Mouse (Mus musculus): Measurements from ENCODE around the gene E130114P18Rik. TPM values are rescaled to one million over a fixed set of nuclear protein-coding genes. Genes with fewer than 3 reads are reported as not detected.

E130114P18Rik gene
- total RNA-seq, 2 experiments from 2014 or later = not detected

DNA sequence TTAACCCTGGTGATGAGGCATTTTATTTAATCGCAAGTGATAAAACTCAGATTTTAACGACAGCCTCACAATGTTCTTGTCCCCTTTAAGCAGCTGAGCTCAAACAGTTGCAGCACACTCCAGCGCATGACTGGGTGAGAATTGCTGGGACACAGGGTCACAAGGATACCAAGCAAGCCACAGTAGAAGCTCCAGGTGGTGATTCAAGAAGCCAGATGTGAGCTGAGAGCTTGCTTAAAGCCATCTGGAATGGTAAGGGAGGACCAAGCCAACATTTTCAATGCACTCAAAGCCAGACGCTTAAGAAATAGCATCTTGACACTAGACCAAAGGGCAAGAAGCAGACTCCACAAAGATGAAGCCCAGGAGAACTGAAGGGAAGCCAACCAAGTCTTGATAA lies 83.9 kb downstream of the E130114P18Rik start:
- no peak for DNase-seq

DNA sequence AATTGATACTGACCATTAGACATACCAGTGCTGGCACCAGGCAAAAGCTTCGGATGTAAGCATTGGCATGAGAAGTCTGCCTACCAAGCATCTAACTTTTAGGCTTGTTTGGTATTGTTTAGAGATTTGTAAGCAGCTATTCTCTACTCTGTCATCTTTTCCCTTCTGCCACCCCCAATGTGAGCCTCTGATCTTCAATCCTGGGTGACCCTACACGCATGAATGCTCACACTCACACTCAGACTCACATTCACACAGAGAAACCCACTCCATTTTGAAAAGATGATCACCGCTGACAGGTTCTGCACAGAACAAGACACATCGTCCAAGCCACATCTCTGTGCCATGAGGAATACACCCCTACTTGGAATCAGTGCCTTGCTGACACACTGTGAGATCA lies 84.8 kb downstream of the E130114P18Rik start:
- no peak for DNase-seq

DNA sequence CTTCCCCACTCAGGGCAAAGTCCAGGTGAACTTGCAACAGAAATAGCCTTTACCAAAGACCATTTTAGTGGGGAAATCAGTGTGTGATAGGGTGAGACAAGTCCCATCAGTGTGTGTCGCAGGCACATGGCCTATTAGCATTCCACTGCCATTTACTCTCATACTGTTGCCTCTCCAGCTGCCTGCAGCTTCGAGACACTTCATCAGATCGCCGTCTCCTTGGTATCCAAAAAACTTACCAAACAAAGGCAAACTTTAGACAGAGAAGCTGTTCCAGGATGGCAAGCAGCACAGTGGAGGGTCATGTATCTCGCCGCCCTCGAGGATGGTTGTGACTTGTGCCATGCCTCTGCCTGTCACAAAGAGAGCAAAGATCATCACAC lies 87.5 kb downstream of the E130114P18Rik start:
- DNase-seq = no peak

DNA sequence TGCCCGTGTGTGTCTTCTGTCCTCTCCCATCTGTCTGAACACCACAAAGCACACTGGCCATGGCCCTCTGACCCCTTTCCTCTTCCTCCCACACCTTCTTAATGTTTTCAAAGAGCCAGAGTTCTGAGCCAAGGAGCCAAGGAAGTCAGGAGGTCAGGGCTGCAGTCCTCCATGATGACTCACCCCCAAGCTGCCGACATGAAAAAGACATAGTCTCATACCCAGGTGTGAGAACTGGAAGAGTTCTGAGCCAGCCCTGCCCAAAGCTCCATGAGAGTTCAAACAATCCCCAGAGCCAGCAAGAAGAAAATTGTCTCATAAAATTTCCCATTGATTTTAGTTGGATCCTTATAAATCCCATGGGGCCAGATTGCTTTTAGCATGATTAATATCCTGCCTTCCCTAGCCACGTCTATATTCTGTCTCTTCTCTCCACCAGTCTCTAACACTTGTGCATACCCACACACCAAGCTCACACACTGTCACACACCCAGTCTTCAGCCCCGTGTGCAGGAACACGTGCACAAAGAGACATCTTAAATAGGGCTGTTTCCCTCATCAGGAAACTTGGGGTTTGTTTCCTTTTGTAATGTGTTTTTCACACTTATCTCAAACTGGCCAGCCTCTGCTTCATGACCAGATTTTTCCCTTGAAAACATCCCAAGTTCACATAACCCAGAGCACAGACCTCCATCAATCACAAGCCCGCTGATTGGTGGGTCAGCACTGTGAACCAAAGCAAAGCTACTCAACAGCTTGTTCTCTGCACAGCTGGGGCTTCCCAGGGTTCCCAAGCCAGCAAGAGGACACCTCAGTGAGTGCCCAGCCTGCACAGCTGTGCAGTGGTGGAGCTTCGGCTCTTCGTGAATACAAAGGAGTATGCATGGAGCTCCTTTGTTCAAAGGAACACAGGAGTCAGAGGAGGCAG lies 88.2 kb downstream of the E130114P18Rik start:
- peak in 1 of 2 experiments; percentile 49 for DNase-seq

DNA sequence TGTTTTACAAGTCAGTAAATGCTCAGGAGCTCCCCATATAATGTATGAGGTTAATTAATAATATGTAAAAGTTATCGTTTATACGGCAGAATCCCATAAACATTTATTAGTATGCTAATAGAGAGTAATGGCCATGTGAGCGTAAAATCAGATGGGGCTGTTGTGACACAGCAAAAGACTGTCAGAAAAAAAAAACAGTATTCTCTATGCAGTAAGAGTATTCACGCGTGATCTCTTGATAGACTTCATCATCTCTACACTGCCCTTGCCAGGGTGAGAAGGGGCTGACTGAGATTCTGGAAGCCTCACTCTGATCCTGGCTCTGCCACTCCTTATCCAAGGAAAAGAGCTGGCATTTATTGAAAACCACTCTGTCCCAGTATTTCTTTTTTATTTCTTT lies 91.9 kb downstream of the E130114P18Rik start:
- no peak for DNase-seq

DNA sequence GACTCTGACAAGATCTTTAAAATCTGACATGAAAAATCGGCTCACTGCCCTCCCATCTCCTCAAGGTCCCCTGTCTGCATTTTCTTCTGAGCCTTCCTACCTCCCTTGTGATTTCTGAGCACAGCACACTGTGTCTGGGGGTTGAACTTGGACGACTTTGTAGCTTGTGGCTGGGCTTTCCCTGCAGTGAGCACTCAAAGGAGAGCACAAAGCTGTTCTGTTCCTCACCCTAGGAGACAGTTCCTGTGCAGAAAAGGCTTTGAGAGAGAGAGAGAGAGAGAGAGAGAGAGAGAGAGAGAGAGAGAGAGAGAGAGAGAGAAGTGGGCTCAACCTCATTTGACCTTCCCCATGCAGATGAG lies 101.3 kb downstream of the E130114P18Rik start:
- no peak for DNase-seq

DNA sequence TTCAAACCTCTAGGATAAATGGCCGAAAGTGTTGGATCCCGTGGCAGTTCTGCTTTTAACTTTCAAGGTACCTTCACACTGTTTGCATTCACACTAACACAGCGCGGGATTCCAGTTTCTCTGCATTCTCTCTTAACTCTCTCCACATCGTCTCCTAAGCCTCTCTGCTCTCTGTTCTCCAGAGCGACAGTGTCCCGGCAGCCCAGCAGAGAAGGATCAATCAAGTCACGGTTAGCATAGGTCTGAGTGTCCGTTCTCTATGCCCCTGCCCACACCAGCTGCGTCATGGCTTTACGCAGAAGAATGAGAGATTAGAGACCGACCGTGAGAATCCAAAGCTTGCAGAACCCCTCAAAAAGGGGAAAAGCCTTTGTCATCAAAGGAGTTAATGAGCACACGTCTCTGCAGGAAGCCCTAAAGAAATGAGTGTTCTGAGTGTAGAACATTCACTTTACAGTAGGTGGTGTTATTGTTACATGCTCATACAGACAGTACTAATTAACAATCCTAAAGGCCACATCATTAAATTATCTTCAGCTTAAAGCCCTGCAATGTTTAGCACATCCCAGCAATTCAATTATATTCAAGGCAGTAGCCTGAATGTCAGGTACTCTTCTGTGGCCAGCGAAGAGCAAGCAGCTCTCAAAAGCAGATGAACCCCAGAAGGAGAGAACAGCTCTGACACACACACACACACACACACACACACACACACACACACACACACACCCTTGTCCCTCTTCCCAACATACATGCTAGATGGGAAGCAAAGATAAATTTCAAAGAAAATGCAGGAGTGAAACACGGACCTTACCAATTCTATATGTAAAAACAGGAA lies 101.9 kb downstream of the E130114P18Rik start:
- no peak for DNase-seq

DNA sequence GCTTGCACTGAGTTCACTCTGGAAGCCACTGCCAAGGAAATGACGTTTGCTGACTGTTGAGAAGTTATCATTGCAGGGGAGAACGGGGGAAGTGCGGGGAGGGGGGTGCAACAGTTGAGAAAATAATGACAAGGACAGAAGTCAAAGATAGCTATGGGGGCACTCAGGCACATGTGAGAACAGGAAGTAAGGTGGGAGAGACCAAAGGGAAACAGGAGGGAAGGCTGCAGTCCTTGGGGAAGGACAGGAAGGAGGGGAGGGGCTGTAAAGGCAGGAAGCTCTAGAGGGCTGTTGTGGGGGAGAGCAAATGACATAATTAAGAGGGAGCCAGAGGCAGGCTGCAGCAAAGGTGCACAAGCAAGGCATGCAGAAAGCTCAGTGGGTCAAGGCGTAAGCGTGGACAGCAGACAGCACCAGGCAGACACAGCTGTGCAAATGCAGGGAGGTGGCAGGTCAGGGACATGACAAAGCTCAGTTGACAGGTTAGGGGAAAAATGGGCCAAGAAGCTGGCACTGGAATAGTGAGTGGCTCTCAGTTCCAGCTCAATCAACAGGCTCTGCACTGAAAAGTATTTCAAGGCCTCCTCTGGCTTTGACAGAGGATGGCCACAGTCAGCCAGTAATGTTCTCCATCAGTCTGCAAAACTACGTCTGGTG lies 103.9 kb downstream of the E130114P18Rik start:
- peak in 1 of 2 experiments; percentile 42 for DNase-seq

DNA sequence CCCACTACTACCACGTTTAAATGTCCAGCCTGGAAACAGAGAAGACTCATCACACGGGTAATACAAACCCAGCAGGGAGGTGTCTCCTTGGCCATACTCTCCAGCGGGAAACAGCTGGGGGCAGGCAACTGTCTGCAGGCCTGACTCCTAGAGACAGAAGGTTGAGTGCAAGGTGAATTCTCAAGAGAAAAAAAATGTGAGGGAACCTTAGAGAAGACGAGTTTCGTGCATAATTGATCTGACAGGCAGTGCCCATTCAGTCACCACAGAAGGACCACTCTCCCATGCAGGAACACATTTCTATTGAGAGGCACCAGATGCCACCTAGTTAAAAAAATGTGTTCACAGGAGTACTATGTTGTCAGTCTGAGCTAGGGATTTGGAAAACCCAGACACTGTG lies 105.4 kb downstream of the E130114P18Rik start:
- DNase-seq = no peak

DNA sequence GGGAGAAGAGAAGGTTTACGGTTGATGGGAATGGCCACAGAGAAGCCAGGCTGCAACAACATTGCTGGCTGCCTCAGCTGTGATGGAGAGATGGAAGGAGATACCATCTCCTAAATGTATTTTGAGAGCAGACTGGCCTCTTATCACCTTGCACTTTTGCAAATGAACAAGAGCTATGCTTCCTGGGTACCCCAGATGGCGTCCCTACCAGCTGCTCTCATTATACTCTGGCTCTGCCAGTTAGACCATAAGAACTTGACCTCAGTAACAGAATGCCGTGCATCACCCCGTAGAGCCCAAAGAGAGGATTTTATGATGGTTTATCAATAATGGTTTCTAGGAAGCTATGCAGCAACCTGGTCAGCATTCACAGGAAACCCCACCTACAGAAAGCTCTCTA lies 106.0 kb downstream of the E130114P18Rik start:
- DNase-seq = no peak

DNA sequence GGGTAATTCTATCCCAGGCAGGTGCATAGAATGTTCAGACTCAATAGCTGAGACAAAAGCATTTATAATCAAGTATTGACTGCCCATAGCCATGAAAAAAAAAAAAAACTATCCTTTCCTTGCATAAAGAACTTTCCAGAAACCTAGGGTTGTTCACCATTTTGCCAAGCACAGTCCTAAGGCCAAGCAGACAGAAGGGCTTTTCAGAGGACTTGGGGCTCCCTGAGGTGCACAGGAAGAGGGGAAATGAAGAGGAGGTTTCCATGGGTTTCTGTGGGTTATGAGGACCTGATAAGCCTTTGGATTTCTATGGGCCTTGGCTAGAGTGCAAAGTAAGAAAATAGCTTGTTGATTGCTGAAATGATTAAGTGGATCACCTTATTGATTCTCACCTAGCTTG lies 107.5 kb downstream of the E130114P18Rik start:
- DNase-seq = no peak

DNA sequence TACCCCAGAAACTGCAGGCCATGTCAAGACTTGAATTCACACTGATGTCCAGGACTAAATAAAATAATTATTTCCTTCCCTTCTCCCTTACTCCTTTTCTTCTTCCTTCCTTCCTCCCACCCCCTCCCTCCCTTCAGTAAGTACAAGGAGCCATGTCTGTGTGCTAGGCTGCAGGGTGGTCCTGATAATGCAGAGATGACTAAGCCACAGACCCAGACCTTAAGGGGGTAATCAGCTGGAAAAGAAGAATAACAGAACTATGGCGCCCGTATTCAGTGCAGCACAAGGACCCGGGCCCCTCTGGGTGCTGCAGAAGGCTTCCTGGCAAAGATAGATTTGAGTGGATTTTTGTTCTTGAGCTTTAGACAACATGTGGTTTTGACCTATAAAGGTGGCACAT lies 108.1 kb downstream of the E130114P18Rik start:
- DNase-seq = no peak

DNA sequence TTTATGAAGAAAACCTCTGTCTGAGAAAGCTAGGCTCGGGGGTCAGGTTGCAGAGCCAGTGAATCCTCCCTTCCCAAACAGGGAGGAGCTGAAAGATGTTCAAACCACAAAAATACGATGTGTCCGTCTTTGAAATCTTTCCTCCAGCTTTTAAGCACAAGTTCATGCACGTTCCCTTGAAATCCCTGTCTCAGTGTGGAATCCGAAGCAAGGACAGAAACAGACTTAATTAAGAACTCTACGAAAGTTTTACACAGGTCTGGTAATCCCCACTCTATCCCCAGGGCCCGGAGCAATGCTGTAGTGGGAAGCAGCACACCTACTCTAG lies 112.5 kb downstream of the E130114P18Rik start:
- no peak for DNase-seq

DNA sequence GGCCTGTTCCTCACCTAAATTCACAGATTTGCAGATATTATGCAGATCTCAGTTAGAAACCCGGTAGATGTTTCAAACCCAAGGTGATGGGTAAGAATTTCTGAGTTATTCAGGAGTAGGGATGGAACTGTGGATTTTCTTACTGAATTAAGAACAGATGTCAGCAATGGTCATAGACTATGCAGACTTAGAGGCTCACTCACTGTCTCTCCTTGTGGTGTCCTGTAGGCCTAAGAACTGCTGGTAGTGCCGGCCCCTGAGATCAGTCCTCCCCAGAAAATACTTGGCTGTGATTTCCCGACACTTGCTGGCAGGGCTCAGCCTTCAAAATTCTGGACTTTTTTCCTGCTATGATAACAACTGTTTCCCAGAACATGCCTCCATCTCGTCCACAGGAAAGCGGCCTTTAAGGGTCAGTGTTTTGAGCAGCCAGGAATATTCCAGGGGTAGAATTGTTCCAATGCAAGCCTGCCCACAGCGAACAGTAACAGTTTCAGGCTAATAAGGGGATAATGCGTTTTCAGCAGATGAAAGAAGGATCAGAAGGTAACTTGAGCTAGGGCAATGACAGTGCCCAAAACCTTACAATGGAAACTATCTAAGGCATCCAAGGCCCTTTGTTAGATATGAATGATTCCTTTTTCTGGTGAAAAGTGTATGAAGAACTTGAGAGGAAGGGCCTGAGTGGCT lies 113.0 kb downstream of the E130114P18Rik start:
- no peak for DNase-seq

DNA sequence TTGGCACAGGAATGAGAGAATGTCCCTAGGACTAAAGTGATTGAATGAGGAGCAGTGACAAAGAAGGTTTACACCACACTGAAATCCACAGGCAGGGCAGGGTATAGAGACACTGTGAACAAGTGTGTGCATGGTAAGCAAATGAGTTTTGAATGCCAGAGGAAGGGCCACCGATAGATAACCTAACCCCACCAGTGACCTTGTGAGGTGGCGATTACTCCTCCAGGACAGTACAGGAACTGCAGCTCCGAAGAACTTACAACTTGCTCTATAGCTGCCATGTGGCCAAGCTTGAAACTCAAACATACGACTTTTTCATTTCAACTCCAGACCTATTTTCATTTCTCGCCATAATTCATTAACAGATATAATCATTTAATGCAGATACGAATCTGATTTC lies 114.0 kb downstream of the E130114P18Rik start:
- no peak for DNase-seq

DNA sequence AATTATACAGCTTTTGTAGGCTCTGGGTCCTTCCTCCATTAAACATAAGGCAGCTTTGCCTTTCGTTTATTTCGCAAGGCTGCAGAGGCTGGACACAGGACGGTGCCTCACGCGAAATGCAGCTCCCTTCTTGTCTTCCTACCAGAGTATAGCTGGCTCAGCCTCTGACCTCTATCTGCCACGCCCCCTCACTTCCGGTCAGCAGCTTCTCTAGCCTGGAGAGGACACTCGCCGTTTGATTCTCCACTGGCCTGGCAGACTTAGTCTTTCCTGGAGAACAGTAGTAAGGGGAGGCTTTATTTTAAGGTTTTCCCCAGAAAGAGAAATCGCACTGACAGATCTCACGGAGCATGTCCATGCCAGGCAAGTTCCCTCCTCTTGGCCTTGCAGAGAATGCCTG lies 115.0 kb downstream of the E130114P18Rik start:
- peak in 1 of 2 experiments; percentile 52 for DNase-seq

DNA sequence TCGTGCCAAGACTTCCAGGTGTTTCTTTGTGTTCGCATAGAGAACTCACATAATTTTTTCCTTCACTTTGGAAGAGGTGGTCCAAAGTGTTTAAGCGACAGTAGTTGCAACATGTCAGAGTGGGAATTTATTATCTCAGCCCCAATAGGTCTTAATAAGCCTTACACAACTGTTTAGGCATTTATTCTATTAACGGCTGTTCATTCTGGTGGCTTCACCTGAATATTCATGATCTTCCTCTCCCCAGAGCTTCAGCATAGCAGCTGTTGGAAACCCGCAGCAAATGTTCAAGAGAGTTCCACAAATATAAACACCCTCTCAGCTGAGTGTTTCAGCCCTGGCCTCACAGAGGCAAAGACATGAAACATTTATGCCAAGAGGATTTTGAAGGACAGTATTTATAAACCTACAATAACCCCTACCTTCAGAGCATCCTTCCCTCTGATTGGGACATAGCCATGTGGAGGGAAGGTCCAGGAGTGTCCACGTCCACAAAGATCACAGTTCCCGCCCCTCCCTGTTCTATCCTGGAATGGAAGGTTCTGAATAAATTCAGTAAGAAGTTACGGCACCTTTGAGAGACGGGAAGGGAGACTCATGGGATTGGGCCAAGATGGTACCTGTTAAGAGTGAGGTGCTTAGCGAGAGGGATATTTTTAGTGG lies 116.1 kb downstream of the E130114P18Rik start:
- DNase-seq = no peak

DNA sequence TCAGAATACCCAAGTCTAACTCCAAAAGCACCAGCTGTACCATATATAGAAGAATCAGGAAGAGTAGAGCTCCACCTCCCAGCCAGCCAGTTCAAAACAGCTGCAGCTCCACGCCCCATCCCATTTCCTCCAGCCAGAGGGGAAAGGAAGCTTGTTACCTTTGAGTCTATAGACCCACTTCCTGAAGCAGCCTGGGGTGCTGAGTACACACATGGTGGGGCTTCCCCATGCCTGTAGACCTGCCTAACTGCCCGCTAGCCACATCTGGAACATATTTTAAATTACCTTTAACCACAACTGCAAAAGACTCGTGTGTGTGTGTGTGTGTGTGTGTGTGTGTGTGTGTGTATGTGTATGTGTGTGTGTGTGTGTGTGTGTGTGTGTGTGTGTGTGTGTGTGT lies 120.3 kb downstream of the E130114P18Rik start:
- no peak for DNase-seq

DNA sequence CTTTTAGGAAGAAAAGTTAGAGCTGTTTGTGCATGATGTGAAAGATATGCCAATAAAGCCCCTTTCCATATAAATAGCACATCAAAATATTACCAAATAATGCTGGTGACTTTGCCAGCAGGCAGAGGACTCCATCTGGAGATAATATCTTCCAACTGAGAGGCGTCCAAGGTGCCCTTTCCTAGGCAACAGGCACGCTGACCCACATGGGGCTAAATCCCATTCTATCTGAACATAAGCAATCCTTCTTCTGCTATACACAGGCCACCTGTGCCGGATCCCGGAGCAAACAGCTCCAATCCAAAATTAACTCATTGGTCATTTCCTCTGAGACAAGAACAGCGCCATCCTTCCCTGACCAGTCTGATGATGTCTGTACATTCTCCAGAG lies 128.3 kb downstream of the E130114P18Rik start:
- DNase-seq = no peak

DNA sequence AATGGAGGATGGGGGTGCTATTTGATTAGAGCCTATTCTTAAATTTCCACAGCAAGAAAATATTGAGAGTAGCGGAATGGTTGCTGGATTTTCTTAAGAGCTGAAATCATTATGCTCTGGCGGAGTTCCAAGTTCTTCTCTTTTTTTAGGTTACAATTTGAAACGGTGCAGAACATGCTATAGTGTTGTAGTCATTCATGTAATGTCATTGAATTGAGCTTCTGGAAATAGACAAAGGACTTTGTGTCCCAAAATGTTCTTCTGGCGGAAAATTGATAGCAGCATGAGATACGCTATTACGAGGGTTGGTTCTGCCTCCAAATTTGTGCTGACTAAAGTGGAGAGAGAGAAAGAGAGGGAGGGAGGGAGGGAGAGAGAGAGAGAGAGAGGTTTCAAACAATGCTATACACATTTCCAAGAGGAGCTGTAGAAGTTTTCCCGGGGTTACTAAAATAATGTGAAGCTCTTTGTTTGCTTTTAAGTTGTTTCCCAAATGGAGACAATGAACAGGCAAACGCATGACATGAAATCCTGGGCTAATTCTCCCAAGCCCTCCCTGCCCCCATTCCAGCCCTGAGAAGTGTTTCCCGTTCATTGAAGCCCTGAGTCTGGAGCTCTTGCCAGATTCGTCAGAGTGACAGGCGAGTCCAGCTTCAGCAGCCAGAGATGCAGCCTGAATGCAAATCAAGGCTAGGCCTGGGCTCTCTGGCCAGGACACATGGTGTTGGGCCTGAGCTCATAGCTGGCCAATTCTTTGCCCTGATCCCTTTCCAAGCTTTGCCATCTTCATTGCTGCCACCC lies 128.9 kb downstream of the E130114P18Rik start:
- DNase-seq = no peak

DNA sequence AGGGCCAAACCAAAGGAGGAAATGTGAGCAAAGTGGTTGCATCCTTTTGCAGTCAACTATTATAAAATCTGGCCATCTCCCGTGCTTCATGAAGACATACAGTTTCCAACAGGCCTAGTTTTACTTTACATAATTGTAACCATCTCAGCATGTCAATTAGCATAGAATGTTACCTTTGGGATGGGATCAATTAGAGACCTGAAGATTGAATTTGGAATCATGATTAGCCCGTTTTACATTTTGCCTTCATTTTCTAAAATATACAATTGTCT lies 129.5 kb downstream of the E130114P18Rik start:
- DNase-seq = no peak

Measured in adrenal gland, postnatal 36 days (tissue).